Mouse (Mus musculus) left cerebral cortex, adult 2 months (tissue): ENCODE data around the gene Pygl. TPM values are rescaled to one million over a fixed set of nuclear protein-coding genes. Genes with fewer than 3 reads are reported as not detected.

Source experiments
- DNase-seq, 2 experiments: peaks; one replicate each; pipeline ENCODE4 v3.0.0; 2021 to 2022; ENCODE audit warnings: low spot score in 2 of 2, mixed read lengths in 1 of 2; ENCODE audit errors: extremely low spot score in 1 of 2
- H3K27ac ChIP-seq: fragments of 200-600 bp; 2 replicates; pipeline ENCODE4 v1.8.1; 2022
- H3K4me3 ChIP-seq: fragments of 200-600 bp; 2 replicates; pipeline ENCODE4 v1.8.1; 2022
- CTCF ChIP-seq: fragments of 200-600 bp; IDR thresholded peaks from 2 replicates; pipeline ENCODE4 v1.8.1; 2022; ENCODE audit warnings: antibody characterized with exemption, mild to moderate bottlenecking, moderate library complexity
- intact Hi-C: fragments of 180-260 bp; cut with DNase I; formaldehyde crosslinking; loops from one replicate; pipeline ENCODE4 v1.15.1; 2025
- total RNA-seq, 2 experiments: library from RNA; stranded (reverse); gene quantifications; 2 replicates each; pipeline ENCODE4 v1.2.3; 2021

The Pygl gene
- total RNA-seq, 2 experiments from 2014 or later, result 3.6 to 3.8 TPM

- TF ChIP-seq CTCF, result no peak
- no peak overlapping the region for H3K27ac ChIP-seq
- DNase-seq, result no peak
- no peak overlapping the region for H3K4me3 ChIP-seq
- intact Hi-C loops, result no loop called here
Measured at GRCm38 (mm10) chr12:70223331-70223730, 8.0 kb downstream of the Pygl start.

- H3K27ac ChIP-seq, result no peak overlapping the region
- no peak overlapping the region for H3K4me3 ChIP-seq
- no peak for DNase-seq
- no peak for TF ChIP-seq CTCF
- intact Hi-C loops, result no loop called here
Measured at GRCm38 (mm10) chr12:70221425-70221824, 9.9 kb downstream of the Pygl start.

GRCm38 (mm10) chr12:70218795-70219540 is 12.3 kb downstream of the Pygl start:
- intact Hi-C loops, result no loop called here
- no peak for TF ChIP-seq CTCF
- Histone ChIP-seq H3K27ac (no peak overlapping the region), H3K4me3 (no peak overlapping the region)
- DNase-seq, result no peak

- H3K4me3 ChIP-seq, result no peak overlapping the region
- no peak for TF ChIP-seq CTCF
- intact Hi-C loops, result no loop called here
- H3K27ac ChIP-seq, result no peak overlapping the region
- no peak for DNase-seq
Measured at GRCm38 (mm10) chr12:70216229-70216800, 15.0 kb downstream of the Pygl start.

GRCm38 (mm10) chr12:70214281-70214680 is 17.0 kb downstream of the Pygl start:
- H3K4me3 ChIP-seq, result no peak overlapping the region
- TF ChIP-seq CTCF, result no peak
- H3K27ac ChIP-seq, result no peak overlapping the region
- DNase-seq, result no peak
- intact Hi-C loops, result no loop called here

GRCm38 (mm10) chr12:70213601-70214000 is 17.7 kb downstream of the Pygl start:
- no peak overlapping the region for H3K27ac ChIP-seq
- intact Hi-C loops, result no loop called here
- TF ChIP-seq CTCF, result no peak
- H3K4me3 ChIP-seq, result no peak overlapping the region
- DNase-seq, result no peak

- DNase-seq, result no peak
- no peak overlapping the region for H3K4me3 ChIP-seq
- intact Hi-C loops, result no loop called here
- no peak overlapping the region for H3K27ac ChIP-seq
- TF ChIP-seq CTCF, result no peak
Measured at GRCm38 (mm10) chr12:70212501-70212900, 18.8 kb downstream of the Pygl start.

- no peak overlapping the region for H3K27ac ChIP-seq
- no peak overlapping the region for H3K4me3 ChIP-seq
- DNase-seq, result no peak
- TF ChIP-seq CTCF, result no peak
- intact Hi-C loops, result no loop called here
Measured at GRCm38 (mm10) chr12:70208214-70208613, 23.1 kb downstream of the Pygl start.

- intact Hi-C loops, result no loop called here
- no peak for DNase-seq
- no peak overlapping the region for H3K4me3 ChIP-seq
- H3K27ac ChIP-seq, result no peak overlapping the region
- no peak for TF ChIP-seq CTCF
Measured at GRCm38 (mm10) chr12:70204433-70204832, 26.9 kb downstream of the Pygl start.

GRCm38 (mm10) chr12:70201926-70202529 is 29.3 kb downstream of the Pygl start:
- H3K4me3 ChIP-seq, result no peak overlapping the region
- peak; percentile 10 for TF ChIP-seq CTCF
- no peak for DNase-seq
- no peak overlapping the region for H3K27ac ChIP-seq
- intact Hi-C loops, result no loop called here

GRCm38 (mm10) chr12:70196341-70196740 is 34.9 kb downstream of the Pygl start:
- TF ChIP-seq CTCF, result no peak
- no peak overlapping the region for H3K4me3 ChIP-seq

GRCm38 (mm10) chr12:70195426-70195825 is 35.9 kb downstream of the Pygl start:
- no peak overlapping the region for H3K4me3 ChIP-seq
- TF ChIP-seq CTCF, result no peak
- no peak for DNase-seq
- intact Hi-C loops, result no loop called here
- no peak overlapping the region for H3K27ac ChIP-seq

More at GRCm38 (mm10) chr12:70196341-70196740, 34.9 kb downstream of the Pygl start:
- intact Hi-C loops, result no loop called here
- no peak for DNase-seq
- H3K27ac ChIP-seq, result no peak overlapping the region

GRCm38 (mm10) chr12:70192267-70192727 is 39.0 kb downstream of the Pygl start:
- H3K27ac ChIP-seq, result no peak overlapping the region
- DNase-seq, result peak in 1 of 2 experiments; percentile 20
- H3K4me3 ChIP-seq, result peak overlapping the region; percentile 44
- intact Hi-C loops, result no loop called here
- no peak for TF ChIP-seq CTCF
